Mouse (Mus musculus): ENCODE measurements around the gene Msi2. TPM values are rescaled to one million over a fixed set of nuclear protein-coding genes. Genes with fewer than 3 reads are reported as not detected.
A peak's percentile ranks its signal among the peaks of the same experiment; 100 is the strongest.

The Msi2 gene
- polyA plus RNA-seq, 1 experiment = 78.5 TPM

- no peak overlapping the region for H3K4me3 ChIP-seq (ENCODE audit: insufficient read depth, low read depth, low read length)
- no peak for TF ChIP-seq POLR2A (IDR thresholded peaks at IDR 0.05; ENCODE audit: insufficient read depth, low read depth, low read length)
- TF ChIP-seq CTCF (IDR thresholded peaks at IDR 0.05; ENCODE audit: insufficient read depth, low read depth, low read length) = no peak
- peaks cover 40% of the 10 kb centered on the region for H3K4me1 ChIP-seq (ENCODE audit: control insufficient read depth, insufficient read depth, low read length)
- WGBS = 4% methylated on average over 17 of the region's 17 CpGs
- H3K27ac ChIP-seq (ENCODE audit: insufficient read depth, low read depth, low read length) = peak overlapping the region; percentile 70
Measured at GRCm38 (mm10) chr11:88404816-88405613, 313.3 kb downstream of the Msi2 start.

- Histone ChIP-seq H3K4me3 (ENCODE audit: insufficient read depth, low read depth, low read length) (no peak overlapping the region), H3K27ac (ENCODE audit: insufficient read depth, low read depth, low read length) (peak overlapping the region; percentile 70), H3K4me1 (ENCODE audit: control insufficient read depth, insufficient read depth, low read length) (peaks cover 43% of the 10 kb centered on the region)
- 40% methylated on average over 5 of the region's 5 CpGs for WGBS
- TF ChIP-seq CTCF (IDR thresholded peaks at IDR 0.05; ENCODE audit: insufficient read depth, low read depth, low read length) = no peak
- TF ChIP-seq POLR2A (IDR thresholded peaks at IDR 0.05; ENCODE audit: insufficient read depth, low read depth, low read length) = no peak
Measured at GRCm38 (mm10) chr11:88404247-88404677, 314.1 kb downstream of the Msi2 start.

- H3K4me1 ChIP-seq (ENCODE audit: control insufficient read depth, insufficient read depth, low read length) = peaks cover 39% of the 10 kb centered on the region
Measured at GRCm38 (mm10) chr11:88402290-88402689, 316.0 kb downstream of the Msi2 start.

DNA sequence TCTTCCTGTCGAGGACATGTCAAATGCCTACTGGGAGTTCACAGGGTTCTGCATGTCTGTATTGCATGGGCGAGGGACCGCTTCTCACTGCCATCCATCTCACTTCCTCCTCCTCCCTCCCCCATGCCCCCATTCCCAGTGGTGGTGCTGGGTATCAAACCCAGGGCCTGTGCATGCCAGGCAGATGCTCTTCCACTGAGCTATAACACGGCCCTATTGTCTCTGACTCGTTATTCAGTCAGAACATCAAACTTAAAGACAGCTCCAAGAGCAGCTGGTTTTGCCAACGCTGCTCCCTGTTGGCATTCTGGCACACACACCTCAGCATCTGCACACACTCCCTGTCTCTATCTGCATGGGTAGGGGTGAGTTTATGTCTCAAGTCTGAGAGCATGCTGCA is 317.0 kb downstream of the Msi2 start:
- TF ChIP-seq CTCF (IDR thresholded peaks at IDR 0.05; ENCODE audit: insufficient read depth, low read depth, low read length) = no peak
- no peak for TF ChIP-seq POLR2A (IDR thresholded peaks at IDR 0.05; ENCODE audit: insufficient read depth, low read depth, low read length)
- peaks cover 42% of the 10 kb centered on the region for H3K4me1 ChIP-seq (ENCODE audit: control insufficient read depth, insufficient read depth, low read length)
- WGBS = 64% methylated on average over 6 of the region's 6 CpGs
- no peak overlapping the region for H3K27ac ChIP-seq (ENCODE audit: insufficient read depth, low read depth, low read length)
- no peak overlapping the region for H3K4me3 ChIP-seq (ENCODE audit: insufficient read depth, low read depth, low read length)

More at GRCm38 (mm10) chr11:88402290-88402689, 316.0 kb downstream of the Msi2 start:
- WGBS = 57% methylated on average over 7 of the region's 7 CpGs
- TF ChIP-seq POLR2A (IDR thresholded peaks at IDR 0.05; ENCODE audit: insufficient read depth, low read depth, low read length) = no peak
- TF ChIP-seq CTCF (IDR thresholded peaks at IDR 0.05; ENCODE audit: insufficient read depth, low read depth, low read length) = no peak
- no peak overlapping the region for H3K4me3 ChIP-seq (ENCODE audit: insufficient read depth, low read depth, low read length)
- H3K27ac ChIP-seq (ENCODE audit: insufficient read depth, low read depth, low read length) = no peak overlapping the region

DNA sequence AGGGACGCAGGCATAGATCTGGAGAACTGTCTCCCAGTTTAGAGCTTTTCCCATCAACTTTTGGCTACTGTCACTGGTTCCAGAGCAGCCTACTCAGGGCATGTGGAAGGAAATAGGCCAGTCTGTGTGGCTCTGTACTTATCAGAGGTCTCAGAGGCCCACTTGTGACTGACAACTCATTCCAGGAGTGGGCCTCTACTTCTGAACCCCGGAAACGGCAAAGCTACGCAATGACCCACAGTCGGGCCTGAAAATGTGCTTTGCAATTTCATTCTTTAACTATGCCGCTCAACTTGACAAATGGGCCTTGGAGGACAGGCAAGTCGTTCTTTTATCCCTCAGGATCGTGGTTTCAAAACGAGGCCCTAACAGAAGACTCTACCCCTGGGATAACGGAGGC is 317.4 kb downstream of the Msi2 start:
- H3K4me3 ChIP-seq (ENCODE audit: insufficient read depth, low read depth, low read length) = no peak overlapping the region
- no peak overlapping the region for H3K27ac ChIP-seq (ENCODE audit: insufficient read depth, low read depth, low read length)
- WGBS = 83% methylated on average over 10 of the region's 10 CpGs
- peaks cover 42% of the 10 kb centered on the region for H3K4me1 ChIP-seq (ENCODE audit: control insufficient read depth, insufficient read depth, low read length)
- TF ChIP-seq CTCF (IDR thresholded peaks at IDR 0.05; ENCODE audit: insufficient read depth, low read depth, low read length) (no peak), POLR2A (IDR thresholded peaks at IDR 0.05; ENCODE audit: insufficient read depth, low read depth, low read length) (no peak)

DNA sequence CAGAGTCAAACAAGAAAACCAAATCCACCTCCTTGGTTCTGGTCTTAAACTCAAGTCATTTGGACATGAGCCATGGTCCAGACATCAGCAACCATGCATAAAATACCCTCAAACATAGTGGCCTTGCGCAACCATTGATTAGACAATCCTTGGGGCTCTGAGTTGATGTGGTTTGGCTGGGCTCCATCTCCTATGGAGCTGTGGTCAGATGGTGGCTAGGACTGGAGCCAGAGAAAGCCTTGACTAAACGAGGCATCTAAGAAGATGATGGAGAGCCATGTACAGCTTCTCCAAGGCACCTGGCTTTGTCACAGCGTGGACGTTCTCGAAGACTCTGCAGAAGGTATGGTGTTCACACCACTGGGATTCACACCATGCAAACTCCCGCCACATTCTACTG is 318.1 kb downstream of the Msi2 start:
- 77% methylated on average over 6 of the region's 6 CpGs for WGBS
- Histone ChIP-seq H3K4me3 (ENCODE audit: insufficient read depth, low read depth, low read length) (no peak overlapping the region), H3K27ac (ENCODE audit: insufficient read depth, low read depth, low read length) (no peak overlapping the region), H3K4me1 (ENCODE audit: control insufficient read depth, insufficient read depth, low read length) (peaks cover 38% of the 10 kb centered on the region)
- TF ChIP-seq CTCF (IDR thresholded peaks at IDR 0.05; ENCODE audit: insufficient read depth, low read depth, low read length) = no peak
- TF ChIP-seq POLR2A (IDR thresholded peaks at IDR 0.05; ENCODE audit: insufficient read depth, low read depth, low read length) = no peak

- WGBS = 65% methylated on average over 5 of the region's 5 CpGs
- H3K4me3 ChIP-seq (ENCODE audit: insufficient read depth, low read depth, low read length) = no peak overlapping the region
- TF ChIP-seq POLR2A (IDR thresholded peaks at IDR 0.05; ENCODE audit: insufficient read depth, low read depth, low read length) (no peak), CTCF (IDR thresholded peaks at IDR 0.05; ENCODE audit: insufficient read depth, low read depth, low read length) (no peak)
- no peak overlapping the region for H3K27ac ChIP-seq (ENCODE audit: insufficient read depth, low read depth, low read length)
- peaks cover 34% of the 10 kb centered on the region for H3K4me1 ChIP-seq (ENCODE audit: control insufficient read depth, insufficient read depth, low read length)
Measured at GRCm38 (mm10) chr11:88399431-88399830, 318.9 kb downstream of the Msi2 start.

- peaks cover 34% of the 10 kb centered on the region for H3K4me1 ChIP-seq (ENCODE audit: control insufficient read depth, insufficient read depth, low read length)
- WGBS = 79% methylated on average over 5 of the region's 5 CpGs
Measured at GRCm38 (mm10) chr11:88399028-88399427, 319.3 kb downstream of the Msi2 start.

More at GRCm38 (mm10) chr11:88399028-88399427, 319.3 kb downstream of the Msi2 start:
- Histone ChIP-seq H3K27ac (ENCODE audit: insufficient read depth, low read depth, low read length) (no peak overlapping the region), H3K4me3 (ENCODE audit: insufficient read depth, low read depth, low read length) (no peak overlapping the region)
- no peak for TF ChIP-seq POLR2A (IDR thresholded peaks at IDR 0.05; ENCODE audit: insufficient read depth, low read depth, low read length)
- TF ChIP-seq CTCF (IDR thresholded peaks at IDR 0.05; ENCODE audit: insufficient read depth, low read depth, low read length) = no peak

Measured in olfactory bulb, adult 2 months (tissue).